Mouse (Mus musculus) left cerebral cortex, adult 2 months (tissue): ENCODE results near the gene Gns. TPM values are rescaled to one million over a fixed set of nuclear protein-coding genes. Genes with fewer than 3 reads are reported as not detected.

Experiments used
- DNase-seq, 2 experiments: peaks; one replicate each; pipeline ENCODE4 v3.0.0; 2021 to 2022; ENCODE audit warnings: low spot score in 2 of 2, mixed read lengths in 1 of 2; ENCODE audit errors: extremely low spot score in 1 of 2
- H3K27ac ChIP-seq: fragments of 200-600 bp; 2 replicates; pipeline ENCODE4 v1.8.1; 2022
- H3K4me3 ChIP-seq: fragments of 200-600 bp; 2 replicates; pipeline ENCODE4 v1.8.1; 2022
- CTCF ChIP-seq: fragments of 200-600 bp; IDR thresholded peaks from 2 replicates; pipeline ENCODE4 v1.8.1; 2022; ENCODE audit warnings: antibody characterized with exemption, mild to moderate bottlenecking, moderate library complexity
- intact Hi-C: fragments of 180-260 bp; cut with DNase I; formaldehyde crosslinking; loops from one replicate; pipeline ENCODE4 v1.15.1; 2025
- total RNA-seq, 2 experiments: library from RNA; stranded (reverse); gene quantifications; 2 replicates each; pipeline ENCODE4 v1.2.3; 2021

Gene Gns
- total RNA-seq, 2 experiments from 2014 or later, result 82.3 to 86.4 TPM

GRCm38 (mm10) chr10:121434441-121435103 lies 69.7 kb downstream of the Gns start:
- Histone ChIP-seq H3K27ac (no peak overlapping the region), H3K4me3 (no peak overlapping the region)
- intact Hi-C loops, result no loop called here
- TF ChIP-seq CTCF, result no peak
- DNase-seq, result no peak

GRCm38 (mm10) chr10:121435546-121436257 lies 70.8 kb downstream of the Gns start:
- DNase-seq, result no peak
- intact Hi-C loops, result no loop called here
- H3K27ac ChIP-seq, result no peak overlapping the region
- no peak overlapping the region for H3K4me3 ChIP-seq
- TF ChIP-seq CTCF, result no peak

- DNase-seq, result no peak
- no peak for TF ChIP-seq CTCF
- no peak overlapping the region for H3K27ac ChIP-seq
- no peak overlapping the region for H3K4me3 ChIP-seq
- intact Hi-C loops, result no loop called here
These were observed 71.4 kb downstream of the Gns start for GRCm38 (mm10) chr10:121436258-121436645.

GRCm38 (mm10) chr10:121436693-121437092 lies 71.8 kb downstream of the Gns start:
- Histone ChIP-seq H3K27ac (no peak overlapping the region), H3K4me3 (no peak overlapping the region)
- intact Hi-C loops, result no loop called here
- DNase-seq, result no peak
- no peak for TF ChIP-seq CTCF

- no peak overlapping the region for H3K4me3 ChIP-seq
- no peak for DNase-seq
- TF ChIP-seq CTCF, result no peak
- no peak overlapping the region for H3K27ac ChIP-seq
- intact Hi-C loops, result no loop called here
These were observed 73.2 kb downstream of the Gns start for GRCm38 (mm10) chr10:121438109-121438508.

- no peak for TF ChIP-seq CTCF
- intact Hi-C loops, result no loop called here
- DNase-seq, result no peak
- Histone ChIP-seq H3K27ac (no peak overlapping the region), H3K4me3 (no peak overlapping the region)
These were observed 74.4 kb downstream of the Gns start for GRCm38 (mm10) chr10:121439310-121439731.

- Histone ChIP-seq H3K4me3 (no peak overlapping the region), H3K27ac (no peak overlapping the region)
- intact Hi-C loops, result no loop called here
- TF ChIP-seq CTCF, result no peak
- DNase-seq, result no peak
These were observed 78.9 kb downstream of the Gns start for GRCm38 (mm10) chr10:121443791-121444190.

- Histone ChIP-seq H3K27ac (no peak overlapping the region), H3K4me3 (no peak overlapping the region)
- intact Hi-C loops, result no loop called here
- TF ChIP-seq CTCF, result no peak
- DNase-seq, result no peak
These were observed 79.3 kb downstream of the Gns start for GRCm38 (mm10) chr10:121444198-121444597.

GRCm38 (mm10) chr10:121445808-121446207 lies 80.9 kb downstream of the Gns start:
- Histone ChIP-seq H3K4me3 (no peak overlapping the region), H3K27ac (no peak overlapping the region)
- no peak for TF ChIP-seq CTCF
- intact Hi-C loops, result no loop called here
- no peak for DNase-seq

Other genes starting within 250 kb of the Gns start
- 10 to 100 TPM; 88.1 to 91.0 TPM for gene Tbc1d30, start 13.8 kb upstream of the Gns start, total RNA-seq
- 10 to 100 TPM; 39.4 to 40.1 TPM for gene Rassf3, start 111.3 kb downstream of the Gns start, total RNA-seq
- 10 to 100 TPM; 47.2 to 50.3 TPM for gene Tbk1, start 221.7 kb downstream of the Gns start, total RNA-seq